8 mouse cellular contexts compared by ENCODE assay signal in genomic region chr9:66795464-66796324, GRCm38 (mm10). TPM values are rescaled to one million over a fixed set of nuclear protein-coding genes. Genes with fewer than 3 reads are reported as not detected.
DNase-seq lines count a peak whose midpoint lies in the region; ATAC-seq and TF ChIP-seq lines count a peak whose summit lies in the region.

Gene Aph1b (minus strand): TSS chr9:66795490.

- H3K36me3 ChIP-seq in kidney, embryonic 14.5 days (ENCODE audit: control insufficient read depth, insufficient read depth, low read length), result no peaks in the 10 kb centered on the region
- no peaks in the 10 kb centered on the region for H3K36me3 ChIP-seq in limb, embryonic 15.5 days

- H3K9ac ChIP-seq in kidney, embryonic 14.5 days (ENCODE audit: low read depth, low read length), result peak within 1 kb of the TSS; percentile 66
- peak within 1 kb of the TSS; percentile 69 for H3K9ac ChIP-seq in limb, embryonic 15.5 days

- H3K4me2 ChIP-seq in kidney, embryonic 14.5 days (replicated peaks; ENCODE audit: low read depth, low read length), result peak within 1 kb of the TSS; percentile 81
- peak within 1 kb of the TSS; percentile 84 for H3K4me2 ChIP-seq in limb, embryonic 15.5 days

- peak within 1 kb of the TSS; percentile 75 for H3K4me3 ChIP-seq in bone marrow macrophage, adult 2 months (ENCODE audit: insufficient read depth, low read length)
- H3K4me3 ChIP-seq in embryonic fibroblast, embryonic 13.5 days (ENCODE audit: insufficient read depth, low read length), result peak within 1 kb of the TSS; percentile 80
- peak within 1 kb of the TSS; percentile 72 for H3K4me3 ChIP-seq in kidney, embryonic 14.5 days (ENCODE audit: low read length)
- H3K4me3 ChIP-seq in limb, embryonic 15.5 days, result peak within 1 kb of the TSS; percentile 79

- peak; percentile 99 for DNase-seq in A20 (ENCODE audit: low read depth, low spot score)
- peak; percentile 97 to 98 for DNase-seq in heart, adult 9 months (ENCODE audit: low spot score in 2 of 2)
- DNase-seq in monocyte, adult 2 months (ENCODE audit: low read depth in 1 of 2, low spot score in 2 of 2), result peak; percentile 82 to 94
- DNase-seq in spleen, postnatal 36 days (ENCODE audit: low spot score in 2 of 2), result peak; percentile 90

- H3K27me3 ChIP-seq in kidney, embryonic 14.5 days (ENCODE audit: control insufficient read depth, insufficient read depth, low read length), result no peaks in the 10 kb centered on the region
- H3K27me3 ChIP-seq in limb, embryonic 15.5 days, result no peaks in the 10 kb centered on the region

- ATAC-seq in kidney, embryonic 14.5 days (ENCODE audit: low FRiP score, low TSS enrichment), result peak; percentile 98
- ATAC-seq in limb, embryonic 15.5 days (ENCODE audit: insufficient number of reproducible peaks, low FRiP score, low TSS enrichment, low read depth), result peak; percentile 98

- no peaks in the 10 kb centered on the region for H3K9me3 ChIP-seq in kidney, embryonic 14.5 days (ENCODE audit: control insufficient read depth, low read length)
- H3K9me3 ChIP-seq in limb, embryonic 15.5 days, result no peaks in the 10 kb centered on the region

- no peak for TF ChIP-seq POLR2A in bone marrow macrophage, adult 2 months (IDR thresholded peaks at IDR 0.05; ENCODE audit: borderline replicate concordance, low read depth, low read length)
- TF ChIP-seq POLR2A in embryonic fibroblast, embryonic 13.5 days (IDR thresholded peaks at IDR 0.05; ENCODE audit: low read depth, low read length), result peak; percentile 82

- peak within 1 kb of the TSS; percentile 56 for H3K27ac ChIP-seq in bone marrow macrophage, adult 2 months (ENCODE audit: insufficient read depth, low read depth, low read length)
- H3K27ac ChIP-seq in embryonic fibroblast, embryonic 13.5 days (ENCODE audit: insufficient read depth, low read length), result peak within 1 kb of the TSS; percentile 44
- peak within 1 kb of the TSS; percentile 90 for H3K27ac ChIP-seq in kidney, embryonic 14.5 days (ENCODE audit: low read depth, low read length)
- peak within 1 kb of the TSS; percentile 93 for H3K27ac ChIP-seq in limb, embryonic 15.5 days

- WGBS in kidney, embryonic 14.5 days, result under 1% methylated on average over 42 of the region's 42 CpGs
- under 1% methylated on average over 42 of the region's 42 CpGs for WGBS in limb, embryonic 15.5 days

- no peak for TF ChIP-seq CTCF in bone marrow macrophage, adult 2 months (IDR thresholded peaks at IDR 0.05; ENCODE audit: low read depth, low read length)
- no peak for TF ChIP-seq CTCF in embryonic fibroblast, embryonic 13.5 days (IDR thresholded peaks at IDR 0.05; ENCODE audit: borderline replicate concordance, insufficient read depth, low read length)

- peaks cover 4% of the 10 kb centered on the region for H3K4me1 ChIP-seq in bone marrow macrophage, adult 2 months (ENCODE audit: control insufficient read depth, insufficient read depth, low read length)
- H3K4me1 ChIP-seq in embryonic fibroblast, embryonic 13.5 days (ENCODE audit: control insufficient read depth, insufficient read depth, low read length), result 0 out of 2 replicates have a peak, but pooled peaks cover 2% of the 10 kb centered on the region
- H3K4me1 ChIP-seq in kidney, embryonic 14.5 days (ENCODE audit: control insufficient read depth, insufficient read depth, low read length), result peaks cover 6% of the 10 kb centered on the region; the same call in 1 of the 2 replicates
- peaks cover 8% of the 10 kb centered on the region for H3K4me1 ChIP-seq in limb, embryonic 15.5 days

RNA-seq across cellular contexts. Expression of gene Aph1b, which starts in this region (rescaled TPM):
- 19.9 and 20.8 TPM in 2 replicates for polyA plus RNA-seq in bone marrow macrophage, adult 2 months (2012; ENCODE audit: insufficient read depth, insufficient read length, missing spikeins)
- 19.2 and 26.4 TPM in 2 replicates for polyA plus RNA-seq in embryonic fibroblast, embryonic 13.5 days (2011; ENCODE audit: insufficient read length, low read depth, missing spikeins)
- polyA plus RNA-seq in kidney, embryonic 14.5 days (2014; fragmentation: Nextera tagmentation; extraction: Ambion mirVana), result 6.0 and 13.8 TPM in 2 replicates
- 10.1 and 11.0 TPM in 2 replicates for polyA plus RNA-seq in limb, embryonic 15.5 days (2015; fragmentation: Nextera tagmentation; extraction: Ambion mirVana)

Comparison
In these comparisons a context has a peak if more than half of its experiments do, and no peak if none do; other contexts are left out.
1. Peak in every context shown above with its lines: DNase-seq, ATAC-seq, H3K4me3 ChIP-seq and H3K27ac ChIP-seq.